Mouse (Mus musculus) limb, embryonic 13.5 days (tissue): ENCODE results near the gene Lrrc1. TPM values are rescaled to one million over a fixed set of nuclear protein-coding genes. Genes with fewer than 3 reads are reported as not detected.

Source experiments
- ATAC-seq: fragments of 200-750 bp; cut with Nextera tagmentation; 2 replicates; pipeline ENCODE4 v1.8.0; 2017; ENCODE audit warnings: low read depth, moderate number of reproducible peaks, moderate TSS enrichment; ENCODE audit not compliant: low FRiP score
- H3K27ac ChIP-seq: fragments of 300-500 bp; sonication (generic); 2 replicates; pipeline ENCODE4 v1.5.1; 2015; ENCODE audit warnings: inconsistent platforms, mild to moderate bottlenecking, moderate library complexity
- H3K27me3 ChIP-seq: fragments of 300-500 bp; sonication (generic); 2 replicates; pipeline ENCODE4 v1.6.1; 2015; ENCODE audit warnings: mild to moderate bottlenecking, inconsistent platforms
- H3K36me3 ChIP-seq: fragments of 300-500 bp; sonication (generic); 2 replicates; pipeline ENCODE4 v1.6.1; 2015; ENCODE audit warnings: inconsistent platforms, mild to moderate bottlenecking, moderate library complexity
- H3K4me1 ChIP-seq: fragments of 300-500 bp; sonication (generic); 2 replicates; pipeline ENCODE4 v1.6.1; 2015; ENCODE audit warnings: inconsistent platforms
- H3K4me2 ChIP-seq: fragments of 300-500 bp; sonication (generic); replicated peaks from 2 replicates; pipeline ENCODE4 v1.6.1; 2015; ENCODE audit warnings: inconsistent platforms, mild to moderate bottlenecking, moderate library complexity
- H3K4me3 ChIP-seq: fragments of 300-500 bp; sonication (generic); 2 replicates; pipeline ENCODE4 v1.5.1; 2015; ENCODE audit warnings: moderate library complexity, mild to moderate bottlenecking, inconsistent platforms
- H3K9ac ChIP-seq: fragments of 300-500 bp; sonication (generic); 2 replicates; pipeline ENCODE4 v1.6.1; 2015; ENCODE audit warnings: mild to moderate bottlenecking, inconsistent platforms
- H3K9me3 ChIP-seq: fragments of 300-500 bp; sonication (generic); 2 replicates; pipeline ENCODE4 v1.6.1; 2016; ENCODE audit warnings: inconsistent platforms
- WGBS: fragments of 180-500 bp; shearing (Covaris S2); methylation state at CpG from one replicate; pipeline ENCODE4 v1.1.7; 2015; 5-methylcytosine and 5-hydroxymethylcytosine counted together
- polyA plus RNA-seq: library from polyadenylated mRNA; unstranded; fragments of >200 nt; fragmentation: Nextera tagmentation; extraction: Ambion mirVana; gene quantifications from 2 replicates; pipeline ENCODE4 v1.2.1, GENCODE M21; 2015

Gene Lrrc1
- polyA plus RNA-seq, 1 experiment from 2014 or later: 12.2 TPM

GRCm38 (mm10) chr9:77471646-77472220 lies 72.9 kb downstream of the Lrrc1 start:
- WGBS: 78% methylated on average over 12 of the region's 12 CpGs
- Histone ChIP-seq H3K9ac (no peak overlapping the region), H3K9me3 (no peaks in the 10 kb centered on the region), H3K27me3 (no peaks in the 10 kb centered on the region), H3K4me3 (no peak overlapping the region), H3K4me2 (no peak overlapping the region), H3K4me1 (peaks cover 9% of the 10 kb centered on the region), H3K36me3 (peaks cover 9% of the 10 kb centered on the region), H3K27ac (no peak overlapping the region)
- no peak for ATAC-seq

GRCm38 (mm10) chr9:77469791-77470607 lies 74.7 kb downstream of the Lrrc1 start:
- Histone ChIP-seq H3K9me3 (no peaks in the 10 kb centered on the region), H3K4me2 (no peak overlapping the region), H3K4me1 (peaks cover 18% of the 10 kb centered on the region), H3K9ac (no peak overlapping the region), H3K27ac (0 out of 2 replicates have a peak overlapping the region, but pooled peaks have one; percentile 15), H3K4me3 (no peak overlapping the region), H3K36me3 (peaks cover 9% of the 10 kb centered on the region), H3K27me3 (no peaks in the 10 kb centered on the region)
- ATAC-seq: peak; percentile 73
- WGBS: 60% methylated on average over 20 of the region's 20 CpGs

GRCm38 (mm10) chr9:77466926-77467325 lies 77.7 kb downstream of the Lrrc1 start:
- H3K9me3 ChIP-seq: no peaks in the 10 kb centered on the region
- H3K27ac ChIP-seq: no peak overlapping the region
- H3K36me3 ChIP-seq: peaks cover 9% of the 10 kb centered on the region
- 81% methylated on average over 5 of the region's 5 CpGs for WGBS
- H3K4me2 ChIP-seq: no peak overlapping the region
- H3K9ac ChIP-seq: no peak overlapping the region
- no peak for ATAC-seq
- H3K27me3 ChIP-seq: no peaks in the 10 kb centered on the region
- H3K4me1 ChIP-seq: peaks cover 34% of the 10 kb centered on the region
- no peak overlapping the region for H3K4me3 ChIP-seq

GRCm38 (mm10) chr9:77465401-77465800 lies 79.3 kb downstream of the Lrrc1 start:
- Histone ChIP-seq H3K4me3 (no peak overlapping the region), H3K4me1 (peaks cover 33% of the 10 kb centered on the region), H3K4me2 (peak overlapping the region; percentile 34; the same call in 1 of the 2 replicates), H3K36me3 (peaks cover 9% of the 10 kb centered on the region), H3K9ac (no peak overlapping the region), H3K27me3 (no peaks in the 10 kb centered on the region), H3K9me3 (no peaks in the 10 kb centered on the region), H3K27ac (peak overlapping the region; percentile 65; the same call in 1 of the 2 replicates)
- 46% methylated on average over 11 of the region's 11 CpGs for WGBS
- no peak for ATAC-seq

DNA sequence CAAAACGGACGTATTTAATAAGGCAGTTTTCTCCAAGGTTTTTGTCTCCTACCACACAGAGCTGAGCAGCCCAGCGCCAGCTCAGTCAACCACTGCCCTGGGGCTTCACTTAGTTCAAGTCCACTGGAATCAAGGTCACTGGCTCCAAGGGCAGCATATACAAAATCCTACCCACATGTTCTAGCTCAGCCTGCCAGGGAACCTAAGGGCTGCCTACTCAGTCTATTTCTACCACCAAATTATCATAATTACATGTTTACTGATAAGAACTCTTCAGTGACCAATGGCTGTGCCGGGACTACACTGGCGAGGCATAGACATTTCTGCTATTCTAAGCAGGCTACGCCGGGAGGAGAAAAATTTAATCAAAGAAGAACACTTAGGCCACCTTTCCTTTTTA lies 80.8 kb downstream of the Lrrc1 start:
- peak overlapping the region; percentile 65; the same call in 1 of the 2 replicates for H3K27ac ChIP-seq
- no peak overlapping the region for H3K4me3 ChIP-seq
- 69% methylated on average over 7 of the region's 7 CpGs for WGBS
- ATAC-seq: no peak
- no peak overlapping the region for H3K4me2 ChIP-seq
- H3K4me1 ChIP-seq: peaks cover 25% of the 10 kb centered on the region
- peaks cover 9% of the 10 kb centered on the region for H3K36me3 ChIP-seq
- no peaks in the 10 kb centered on the region for H3K27me3 ChIP-seq
- H3K9me3 ChIP-seq: no peaks in the 10 kb centered on the region
- H3K9ac ChIP-seq: no peak overlapping the region

DNA sequence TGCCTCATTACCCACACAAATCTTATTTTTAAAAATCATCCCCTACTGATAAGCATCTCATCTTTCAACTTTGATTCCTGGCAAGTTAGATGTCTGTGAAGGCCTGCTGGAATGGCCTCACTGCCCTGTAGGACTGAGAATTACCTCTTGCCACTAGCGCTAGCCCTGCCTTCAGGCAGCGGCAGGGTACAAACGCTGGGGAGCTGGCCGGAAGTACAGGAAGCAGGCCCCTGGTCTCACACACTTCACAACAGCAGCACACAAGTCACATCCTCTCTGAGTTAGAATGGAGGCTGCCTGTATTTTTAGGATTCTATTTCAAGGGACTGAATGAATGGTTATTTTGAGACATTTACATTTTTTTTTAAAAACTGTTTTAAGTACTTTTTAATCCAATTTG lies 81.5 kb downstream of the Lrrc1 start:
- peaks cover 25% of the 10 kb centered on the region for H3K4me1 ChIP-seq
- no peaks in the 10 kb centered on the region for H3K27me3 ChIP-seq
- no peak overlapping the region for H3K4me2 ChIP-seq
- no peaks in the 10 kb centered on the region for H3K9me3 ChIP-seq
- no peak overlapping the region for H3K4me3 ChIP-seq
- peaks cover 2% of the 10 kb centered on the region for H3K36me3 ChIP-seq
- H3K27ac ChIP-seq: no peak overlapping the region
- no peak overlapping the region for H3K9ac ChIP-seq
- WGBS: 30% methylated on average over 4 of the region's 4 CpGs
- no peak for ATAC-seq

- Histone ChIP-seq H3K9ac (no peak overlapping the region), H3K27ac (no peak overlapping the region), H3K4me1 (peaks cover 25% of the 10 kb centered on the region), H3K9me3 (no peaks in the 10 kb centered on the region), H3K36me3 (peaks cover 7% of the 10 kb centered on the region; the same call in 1 of the 2 replicates), H3K4me3 (no peak overlapping the region), H3K4me2 (no peak overlapping the region), H3K27me3 (no peaks in the 10 kb centered on the region)
- 68% methylated on average over 9 of the region's 9 CpGs for WGBS
- 0 out of 2 replicates have a peak, but pooled peaks have one; percentile 13 for ATAC-seq
These were observed 83.2 kb downstream of the Lrrc1 start for GRCm38 (mm10) chr9:77461371-77461915.

- no peak overlapping the region for H3K27ac ChIP-seq
- H3K36me3 ChIP-seq: peaks cover 10% of the 10 kb centered on the region
- H3K4me2 ChIP-seq: no peak overlapping the region
- peaks cover 21% of the 10 kb centered on the region for H3K4me1 ChIP-seq
- ATAC-seq: no peak
- no peak overlapping the region for H3K9ac ChIP-seq
- no peak overlapping the region for H3K4me3 ChIP-seq
- H3K9me3 ChIP-seq: no peaks in the 10 kb centered on the region
- whole genome bisulfite sequencing: 84% methylated on average over 14 of the region's 14 CpGs
- no peaks in the 10 kb centered on the region for H3K27me3 ChIP-seq
These were observed 84.3 kb downstream of the Lrrc1 start for GRCm38 (mm10) chr9:77460408-77460807.

- Histone ChIP-seq H3K4me1 (peaks cover 10% of the 10 kb centered on the region), H3K4me3 (no peak overlapping the region), H3K4me2 (no peak overlapping the region), H3K9ac (no peak overlapping the region), H3K36me3 (peaks cover 16% of the 10 kb centered on the region), H3K9me3 (no peaks in the 10 kb centered on the region), H3K27ac (no peak overlapping the region), H3K27me3 (no peaks in the 10 kb centered on the region)
- no peak for ATAC-seq
- 89% methylated on average over 2 of the region's 2 CpGs for WGBS
These were observed 85.3 kb downstream of the Lrrc1 start for GRCm38 (mm10) chr9:77459365-77459764.

DNA sequence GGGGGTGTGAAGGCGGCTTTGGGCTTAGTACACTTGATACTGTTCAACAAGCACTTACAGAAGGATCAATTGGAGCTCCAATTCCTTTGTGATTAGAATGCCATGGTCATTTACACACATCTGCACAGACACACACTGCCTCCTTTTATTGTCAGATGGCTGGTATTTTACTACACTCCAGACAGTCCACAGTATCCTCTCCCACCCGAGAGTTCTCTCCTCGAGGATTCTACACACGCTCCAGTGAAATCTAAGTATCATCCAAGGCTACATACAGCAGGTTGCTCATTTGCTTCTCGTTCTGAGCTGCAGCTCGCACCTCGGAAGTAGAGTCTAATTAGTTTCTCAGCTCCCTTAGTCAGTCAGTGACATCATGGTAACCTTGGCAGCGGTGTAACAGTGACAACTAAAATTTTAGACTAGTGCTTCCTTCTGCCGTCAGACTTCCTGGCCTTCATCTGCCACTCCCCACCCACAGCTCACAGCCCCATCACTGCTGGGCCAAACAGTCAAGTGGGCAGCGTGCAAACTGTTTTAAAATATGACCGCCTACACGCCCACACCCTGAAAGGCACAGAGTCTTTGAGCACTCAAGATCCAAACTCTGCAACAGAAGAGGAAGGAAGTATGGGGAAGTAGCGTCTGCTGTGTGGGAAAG lies 88.4 kb downstream of the Lrrc1 start:
- Histone ChIP-seq H3K4me1 (peaks cover 7% of the 10 kb centered on the region), H3K27ac (no peak overlapping the region), H3K9me3 (no peaks in the 10 kb centered on the region), H3K27me3 (no peaks in the 10 kb centered on the region), H3K4me3 (no peak overlapping the region), H3K9ac (no peak overlapping the region), H3K4me2 (no peak overlapping the region), H3K36me3 (peaks cover 34% of the 10 kb centered on the region)
- WGBS: 78% methylated on average over 13 of the region's 13 CpGs
- no peak for ATAC-seq

- H3K36me3 ChIP-seq: peaks cover 35% of the 10 kb centered on the region
- no peaks in the 10 kb centered on the region for H3K9me3 ChIP-seq
- WGBS: 87% methylated on average over 19 of the region's 19 CpGs
- no peak overlapping the region for H3K27ac ChIP-seq
- peaks cover 7% of the 10 kb centered on the region for H3K4me1 ChIP-seq
- no peak for ATAC-seq
- no peaks in the 10 kb centered on the region for H3K27me3 ChIP-seq
- H3K4me2 ChIP-seq: no peak overlapping the region
- no peak overlapping the region for H3K9ac ChIP-seq
- H3K4me3 ChIP-seq: no peak overlapping the region
These were observed 89.1 kb downstream of the Lrrc1 start for GRCm38 (mm10) chr9:77455439-77456168.
